Mouse (Mus musculus) neural tube, embryonic 10.5 days (tissue): Measurements from ENCODE around the gene Zfp213.
"Not testable (repeated sequence)": the region's sequence is repeated elsewhere in the genome, so short reads cannot be mapped to it uniquely, and the experiment has no call there.

Experiments used
- DNase-seq: peaks from one replicate; pipeline ENCODE4 v3.0.0-alpha.2; 2017; ENCODE audit warnings: low spot score; ENCODE audit errors: extremely low spot score

Zfp213 gene

DNA sequence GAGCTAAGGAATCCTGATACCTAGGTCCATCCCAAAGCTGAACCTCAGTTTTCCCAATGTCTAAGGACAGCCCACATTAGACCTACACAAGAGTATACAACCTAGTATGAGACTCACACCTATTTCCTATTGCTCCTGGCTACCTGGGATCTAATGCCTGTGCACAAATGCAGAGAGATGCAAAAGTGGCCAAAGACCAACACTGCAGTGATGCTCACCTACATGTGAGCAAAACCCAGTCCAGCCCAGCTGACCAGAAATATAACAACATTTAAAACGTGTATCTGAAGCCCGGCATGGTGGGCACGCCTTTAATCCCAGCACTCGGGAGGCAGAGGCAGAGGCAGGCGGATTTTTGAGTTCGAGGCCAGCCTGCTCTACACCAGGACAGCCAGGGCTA, 18.2 kb downstream of the Zfp213 start:
- no peak for DNase-seq

DNA sequence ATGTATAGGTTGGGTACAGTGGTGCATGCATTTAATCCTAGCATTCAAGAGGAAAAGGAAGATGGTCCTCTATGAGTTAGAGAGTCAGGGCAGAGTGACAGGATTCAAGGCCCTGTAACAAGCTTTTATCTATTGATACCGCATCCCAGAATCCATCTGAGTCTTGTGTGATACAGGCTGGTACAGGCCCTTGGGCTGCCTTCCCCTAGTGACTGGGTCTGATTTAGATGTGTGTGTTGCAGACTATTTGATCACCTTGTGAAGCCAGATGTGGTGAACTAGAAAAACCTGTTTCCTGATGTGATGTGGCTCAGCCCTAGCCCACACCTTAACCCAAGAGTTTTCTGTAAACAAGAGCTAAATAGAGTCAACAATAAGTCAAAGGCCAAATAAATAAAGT, 19.3 kb downstream of the Zfp213 start:
- no peak for DNase-seq

DNA sequence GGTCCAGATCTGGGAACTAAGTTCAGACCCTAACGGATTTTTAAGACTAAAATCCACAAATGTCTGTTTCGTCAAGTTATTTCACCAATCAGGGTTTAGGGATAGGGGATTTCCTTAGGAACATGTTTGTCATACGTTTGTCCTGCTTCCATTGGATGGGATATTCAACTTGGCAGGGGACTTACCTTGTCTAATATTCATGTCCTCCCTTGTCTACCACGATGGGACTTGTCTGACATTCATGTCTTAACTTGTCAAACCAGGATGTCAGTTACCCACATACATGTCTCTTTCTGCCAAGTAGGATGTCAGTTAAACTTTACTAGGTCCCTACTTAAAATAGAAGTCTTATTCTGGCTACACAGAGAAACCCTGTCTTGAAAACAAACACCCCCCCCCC, 20.1 kb downstream of the Zfp213 start:
- no peak for DNase-seq

DNA sequence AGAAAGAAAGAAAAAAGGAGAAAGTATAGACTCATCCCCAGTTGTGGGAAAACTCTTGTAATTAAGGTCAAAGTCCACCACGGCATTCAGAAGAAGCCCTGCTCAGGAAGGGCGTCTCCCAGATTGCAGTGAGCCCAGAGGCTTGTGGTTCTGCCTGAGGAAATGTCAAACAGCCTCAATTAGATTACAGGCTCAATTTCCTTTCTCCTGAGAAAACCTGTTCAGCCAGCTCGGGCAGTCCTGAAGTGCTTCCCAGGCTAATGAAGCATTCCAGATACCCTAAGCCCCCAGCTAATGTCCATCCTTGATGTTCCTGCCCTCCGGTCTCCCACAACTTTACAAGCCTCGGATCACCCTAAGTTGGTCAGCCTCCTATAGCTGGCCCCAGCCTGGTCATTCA, 20.7 kb downstream of the Zfp213 start:
- no peak for DNase-seq

DNA sequence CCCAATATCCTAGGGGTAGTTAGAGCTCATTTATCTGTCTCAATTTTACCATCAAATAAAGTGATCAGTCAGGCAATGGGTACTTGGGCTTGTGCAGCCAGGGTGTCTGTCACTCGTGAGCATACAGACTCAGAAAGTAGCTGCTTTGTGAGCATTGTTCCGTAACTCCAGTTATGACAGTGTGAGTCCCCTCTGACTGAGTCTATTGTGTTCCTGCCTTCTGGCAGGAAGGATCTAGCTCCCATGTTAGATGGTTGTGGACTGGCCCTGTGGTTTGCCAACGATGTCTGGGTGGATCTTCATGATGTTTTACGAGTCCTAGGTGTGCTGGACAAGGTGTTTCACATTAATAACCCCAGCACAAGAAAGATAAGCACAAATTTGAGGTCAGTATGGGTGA, 21.2 kb downstream of the Zfp213 start:
- no peak for DNase-seq

DNA sequence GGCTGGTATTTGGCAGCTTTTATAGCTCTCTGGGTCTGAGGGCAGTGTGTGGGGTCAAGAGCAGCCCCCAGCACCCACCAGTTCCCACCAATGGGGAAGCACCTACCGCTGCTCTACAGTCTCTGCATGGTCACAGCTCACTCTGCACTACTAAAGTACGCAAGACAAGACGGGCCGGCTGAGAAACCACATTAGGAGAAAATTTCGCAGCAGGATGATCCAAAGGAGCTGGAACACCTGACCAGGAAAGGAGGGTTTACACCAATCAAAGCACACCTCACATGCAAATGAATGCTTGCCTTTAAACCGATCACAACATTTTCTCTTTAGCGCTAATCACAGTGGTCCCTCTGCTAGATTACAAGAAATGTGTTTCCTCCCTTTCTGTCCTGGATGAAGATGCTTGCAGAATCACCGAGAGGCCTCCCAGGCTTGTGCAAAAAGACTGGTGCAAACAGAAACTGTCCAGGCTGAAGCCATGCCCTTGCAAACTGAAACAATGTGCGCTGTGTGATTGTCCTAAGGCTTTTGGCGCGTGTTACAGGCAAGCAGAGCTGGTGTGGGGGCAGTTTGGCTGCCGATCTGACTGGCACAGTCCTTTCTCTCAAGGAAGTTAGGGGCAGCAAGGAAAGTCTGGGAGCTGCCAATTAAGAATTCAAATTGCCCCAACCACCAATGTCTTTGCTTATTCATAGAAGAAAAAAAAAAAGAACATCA, 21.9 kb downstream of the Zfp213 start:
- DNase-seq = peak; percentile 24

DNA sequence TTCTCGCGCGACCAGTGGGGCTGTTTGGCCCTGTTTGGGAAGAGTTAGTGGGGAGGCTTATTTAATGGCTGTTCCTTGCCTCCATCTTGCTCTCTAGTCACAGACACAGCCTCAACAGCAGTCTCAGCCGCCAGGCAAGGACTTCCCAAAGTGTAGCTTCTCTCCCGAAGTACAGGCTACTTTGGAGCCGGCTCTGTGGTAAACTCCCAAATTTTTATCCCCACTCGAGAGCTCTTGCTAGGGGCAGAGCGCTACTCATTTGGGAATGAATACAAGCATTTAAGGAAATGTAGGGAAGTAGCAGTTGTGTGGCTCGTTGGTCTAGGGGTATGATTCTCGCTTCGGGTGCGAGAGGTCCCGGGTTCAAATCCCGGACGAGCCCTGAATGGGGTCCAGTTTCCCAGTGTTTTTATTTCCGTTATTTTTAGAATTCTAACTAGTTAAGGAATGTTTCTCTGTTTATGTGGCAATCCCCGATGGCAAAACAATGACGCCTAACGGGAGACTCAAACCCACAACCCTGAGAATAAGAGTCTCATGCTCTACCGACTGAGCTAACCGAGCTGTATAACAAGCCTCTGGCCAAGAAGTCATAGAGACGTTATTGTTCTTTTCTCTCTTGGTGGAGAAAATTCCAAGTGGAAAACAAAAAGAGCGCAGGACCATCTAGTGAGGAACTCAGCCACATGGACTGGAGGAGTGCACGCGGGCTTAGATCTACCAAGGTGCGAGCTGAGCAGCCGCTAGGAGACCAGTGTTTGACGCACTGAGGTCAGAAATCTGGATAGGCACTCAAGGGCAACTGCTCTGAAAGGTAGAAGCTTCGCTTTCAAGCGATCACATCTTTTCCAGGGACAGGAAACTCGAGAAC, 23.2 kb downstream of the Zfp213 start:
- peak; percentile 65 for DNase-seq

DNA sequence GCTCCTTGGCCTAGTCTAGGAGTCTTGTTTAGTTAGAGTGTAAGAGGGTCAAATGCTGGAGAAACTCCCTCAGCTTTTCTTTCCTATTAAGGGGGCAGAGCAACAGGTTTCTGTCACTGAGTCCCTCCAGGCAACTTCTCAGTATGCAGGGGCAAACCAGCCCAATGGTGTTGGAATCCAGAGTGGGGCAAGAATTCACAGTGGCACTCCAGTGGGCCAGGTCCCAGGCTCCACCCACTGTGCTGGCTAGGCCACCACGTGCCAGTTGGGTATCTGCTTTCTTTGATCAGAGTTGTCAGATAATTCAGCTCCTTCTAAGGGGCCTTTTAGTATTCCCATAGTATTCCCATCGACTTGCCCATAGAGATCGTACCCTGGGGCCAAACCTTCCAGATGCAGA, 23.9 kb downstream of the Zfp213 start:
- no peak for DNase-seq

DNA sequence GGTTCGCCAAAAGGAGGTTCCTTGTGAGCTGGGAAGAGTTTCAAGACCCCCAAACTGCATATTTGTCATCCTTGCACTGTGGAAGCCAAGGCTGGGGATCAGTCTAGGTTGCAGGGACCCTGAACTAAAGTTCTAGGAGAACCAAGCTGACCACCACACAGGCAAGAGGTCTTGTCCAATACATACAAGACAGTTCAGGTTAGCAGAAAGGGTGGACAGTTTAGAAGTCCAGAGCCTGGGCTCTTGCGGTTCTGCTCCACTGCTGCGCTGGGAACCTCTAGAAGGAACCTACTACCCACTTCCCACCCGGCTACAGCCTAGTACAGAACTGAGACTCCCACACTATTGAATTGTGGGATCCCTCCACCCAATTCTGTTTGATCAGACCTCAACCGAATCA, 24.4 kb downstream of the Zfp213 start:
- DNase-seq = no peak

DNA sequence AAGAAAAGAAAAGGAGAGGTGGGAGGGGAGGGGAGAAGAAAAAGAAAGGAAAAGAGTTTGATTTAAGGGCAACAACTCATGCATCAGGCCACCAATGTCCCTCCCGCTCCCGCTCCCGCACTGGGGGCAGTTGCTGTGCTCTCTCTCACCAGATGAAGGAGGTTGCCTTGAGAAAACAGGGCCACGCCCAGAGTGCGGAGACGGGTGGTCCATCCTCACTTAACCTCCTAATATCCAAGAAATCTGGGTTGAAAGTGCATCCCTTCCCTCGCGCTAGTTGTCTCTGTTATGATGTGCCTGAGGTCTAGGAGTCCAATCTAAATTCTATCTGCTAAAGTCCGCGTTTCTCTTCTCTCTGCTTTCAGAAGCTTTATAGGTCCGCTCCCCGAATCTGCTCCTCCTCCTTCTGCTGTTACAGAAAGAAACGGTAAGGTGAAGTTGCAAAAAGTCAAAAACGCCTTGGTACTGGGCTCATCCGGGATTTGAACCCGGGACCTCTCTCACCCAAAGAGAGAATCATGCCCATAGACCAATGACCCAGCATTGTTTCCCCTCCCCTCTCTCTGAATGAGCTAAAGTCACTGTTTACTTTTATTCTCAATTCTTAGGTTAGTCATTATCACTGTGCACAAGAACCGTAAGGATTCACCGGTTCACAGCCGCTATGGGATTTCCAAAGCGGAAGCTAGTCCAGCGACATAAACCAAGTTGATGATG, 25.6 kb downstream of the Zfp213 start:
- DNase-seq = peak; percentile 48

DNA sequence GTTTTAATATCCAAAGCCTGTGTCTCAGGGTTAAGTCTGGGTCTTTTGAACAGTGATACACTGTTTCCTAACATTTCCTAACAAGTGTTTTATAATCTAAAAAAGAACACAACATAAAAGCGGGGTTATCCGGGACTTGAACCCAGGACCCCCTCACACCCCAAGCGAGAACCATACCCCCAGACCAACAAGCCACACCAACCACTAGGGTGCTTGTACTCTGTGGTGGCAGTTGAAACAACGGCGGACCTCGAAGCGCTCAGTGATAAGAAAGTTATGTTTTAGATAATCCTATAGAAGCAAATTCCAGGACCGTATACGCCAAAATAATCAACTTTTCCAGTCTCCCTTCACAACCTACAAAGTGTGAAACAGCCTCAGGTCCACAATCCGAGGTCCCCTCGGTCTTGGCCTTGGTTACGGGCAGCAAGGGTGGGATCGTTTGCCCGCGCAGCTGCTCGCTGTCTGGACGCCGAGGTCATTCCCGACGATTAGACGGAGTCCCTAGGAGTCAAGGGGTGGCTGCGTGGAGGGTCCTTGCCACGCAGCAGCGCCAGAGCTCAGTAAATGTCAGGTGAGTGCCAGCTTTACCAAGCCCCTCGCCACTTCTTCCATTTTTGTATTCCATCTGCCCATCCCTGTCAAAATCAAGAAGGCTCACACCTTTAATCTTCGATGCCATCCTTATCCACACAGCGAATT, 26.3 kb downstream of the Zfp213 start:
- peak; percentile 47 for DNase-seq

DNA sequence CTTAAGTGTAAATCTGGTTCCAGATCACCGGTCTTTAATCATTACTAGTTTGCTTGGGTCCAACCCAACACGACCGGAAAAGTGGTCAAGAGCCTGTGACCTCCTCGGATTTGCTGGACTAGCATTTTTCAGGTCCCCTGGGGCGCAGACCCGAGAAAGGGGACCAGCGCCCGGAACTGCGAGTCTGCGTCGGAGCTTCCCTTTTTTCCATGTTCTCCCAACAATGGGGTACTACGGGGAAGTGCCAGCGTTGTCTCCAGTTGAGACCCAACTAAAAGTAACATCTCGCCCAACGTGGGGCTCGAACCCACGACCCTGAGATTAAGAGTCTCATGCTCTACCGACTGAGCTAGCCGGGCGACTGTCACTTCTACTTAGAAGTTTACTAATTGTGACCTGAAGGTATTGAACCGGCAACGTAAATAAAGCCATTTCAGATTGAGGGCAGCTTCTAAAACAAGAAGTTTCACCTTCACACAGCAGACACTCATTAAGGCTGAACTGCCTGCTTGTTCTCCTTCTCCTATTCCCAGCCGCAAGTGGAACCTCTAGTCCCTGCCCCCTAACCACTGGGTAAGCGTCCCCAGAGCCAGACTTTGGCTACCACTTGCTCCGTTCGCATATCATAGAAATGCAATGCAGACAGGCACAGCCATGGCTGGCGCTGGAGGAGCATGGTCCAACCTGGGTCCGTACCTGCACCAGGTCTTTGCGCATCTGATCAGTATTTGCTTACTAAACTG, 28.8 kb downstream of the Zfp213 start:
- DNase-seq = peak; percentile 61

DNA sequence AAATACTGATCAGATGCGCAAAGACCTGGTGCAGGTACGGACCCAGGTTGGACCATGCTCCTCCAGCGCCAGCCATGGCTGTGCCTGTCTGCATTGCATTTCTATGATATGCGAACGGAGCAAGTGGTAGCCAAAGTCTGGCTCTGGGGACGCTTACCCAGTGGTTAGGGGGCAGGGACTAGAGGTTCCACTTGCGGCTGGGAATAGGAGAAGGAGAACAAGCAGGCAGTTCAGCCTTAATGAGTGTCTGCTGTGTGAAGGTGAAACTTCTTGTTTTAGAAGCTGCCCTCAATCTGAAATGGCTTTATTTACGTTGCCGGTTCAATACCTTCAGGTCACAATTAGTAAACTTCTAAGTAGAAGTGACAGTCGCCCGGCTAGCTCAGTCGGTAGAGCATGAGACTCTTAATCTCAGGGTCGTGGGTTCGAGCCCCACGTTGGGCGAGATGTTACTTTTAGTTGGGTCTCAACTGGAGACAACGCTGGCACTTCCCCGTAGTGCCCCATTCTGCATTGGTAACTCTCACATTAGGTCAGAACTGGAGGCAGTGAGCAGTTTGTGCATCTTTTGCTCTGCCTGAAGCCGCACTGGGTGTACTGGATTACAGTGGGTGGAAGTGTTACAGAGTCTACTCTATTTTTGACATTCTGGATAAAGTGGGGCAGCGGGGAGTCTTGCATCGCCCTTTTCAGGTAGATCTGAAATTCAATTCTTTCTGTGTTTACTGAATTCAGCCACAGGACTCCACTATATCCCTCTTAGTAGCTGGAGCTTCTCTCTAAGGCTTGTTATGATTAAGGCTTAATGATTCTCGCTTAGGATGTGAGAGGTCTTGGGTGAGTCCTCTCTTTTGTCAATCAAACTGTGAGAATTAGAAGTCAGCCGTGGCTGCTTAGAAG, 30.2 kb downstream of the Zfp213 start:
- DNase-seq = not testable (repeated sequence)

DNA sequence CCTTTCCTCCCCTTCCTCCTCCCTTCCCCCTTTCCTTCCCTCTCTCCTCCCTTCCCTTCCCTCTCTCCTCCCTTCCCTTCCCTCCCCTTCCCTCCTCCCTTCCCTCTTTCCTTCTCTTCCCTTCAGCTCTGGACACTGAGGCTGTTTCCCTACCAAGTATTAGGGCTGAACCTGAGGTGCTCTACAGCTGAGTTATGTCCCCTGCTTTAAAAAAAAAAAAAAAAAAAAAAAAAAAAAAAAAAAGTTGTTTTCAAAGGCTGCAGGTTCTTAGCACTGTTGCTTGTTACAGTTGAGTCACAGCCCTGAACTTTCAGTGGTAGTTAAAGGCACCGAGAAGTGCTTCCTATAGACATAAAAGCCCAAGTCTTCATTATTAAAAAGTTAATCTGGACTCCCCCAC, 32.6 kb downstream of the Zfp213 start:
- DNase-seq = not testable (repeated sequence)

DNA sequence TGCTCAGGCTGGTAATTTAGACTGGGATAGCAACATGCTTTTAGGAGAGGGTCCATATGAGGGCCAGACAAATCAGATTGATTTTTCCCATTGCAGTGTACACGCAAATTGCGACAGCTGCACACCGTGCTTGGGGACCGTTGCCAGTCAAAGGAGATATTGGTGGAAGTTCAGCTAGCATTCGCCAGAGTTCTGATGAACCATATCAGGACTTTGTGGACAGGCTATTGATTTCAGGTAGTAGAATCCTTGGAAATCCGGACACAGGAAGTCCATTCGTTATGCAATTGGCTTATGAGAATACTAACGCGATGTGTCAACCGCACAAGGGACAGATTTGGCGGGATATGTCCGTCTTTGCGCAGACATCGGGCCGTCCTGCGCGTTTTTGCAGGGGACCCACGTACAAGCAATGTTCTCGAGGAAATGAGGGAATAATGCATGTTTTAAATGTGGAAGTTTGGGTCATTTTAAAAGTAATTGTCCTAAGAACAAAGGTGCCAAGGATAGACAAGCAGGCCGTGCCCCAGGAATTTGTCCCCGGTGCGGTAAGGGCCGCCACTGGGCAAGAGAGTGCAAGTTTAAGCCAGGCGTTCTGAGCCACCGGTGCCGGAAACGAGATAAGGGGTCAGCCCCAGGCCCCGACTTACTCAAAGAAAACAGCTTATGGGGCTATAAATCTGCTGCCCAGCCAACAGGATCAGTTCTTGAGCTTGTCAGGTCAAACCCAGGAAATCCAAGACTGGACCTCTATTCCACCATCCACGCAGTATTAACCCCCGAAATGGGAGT, 40.9 kb downstream of the Zfp213 start:
- DNase-seq = not testable (repeated sequence)

DNA sequence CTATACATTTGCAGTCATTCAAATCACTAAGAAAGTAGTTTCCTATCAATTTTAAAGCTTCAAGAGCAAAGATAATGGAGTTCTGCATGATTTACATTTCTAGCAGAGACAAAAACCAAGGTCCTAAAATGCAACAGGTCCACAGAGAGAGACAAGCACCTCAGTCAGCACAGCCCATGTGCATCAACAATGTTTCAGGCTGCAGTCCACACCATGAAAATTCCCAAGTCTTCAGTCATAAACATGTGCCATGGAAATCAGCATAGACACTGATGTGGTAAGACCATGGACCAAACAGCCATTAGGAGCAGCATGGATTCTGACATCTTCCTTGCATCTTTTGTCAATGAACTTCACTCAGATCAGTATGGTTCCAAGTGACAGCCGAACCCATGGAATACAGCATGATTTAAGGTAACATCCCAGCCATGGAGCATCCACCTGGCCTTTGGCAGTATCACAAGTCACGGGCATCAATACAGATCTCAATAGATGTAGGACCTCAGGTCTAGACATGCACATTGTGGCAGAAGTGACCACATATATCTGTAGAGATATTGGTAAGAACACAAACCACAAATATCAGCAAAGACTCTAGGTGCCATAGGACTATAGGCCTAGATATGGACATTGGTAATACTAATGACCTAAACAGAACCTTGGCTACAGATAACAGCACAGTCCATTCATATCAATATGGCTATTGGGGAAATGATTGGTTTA, 45.2 kb downstream of the Zfp213 start:
- no peak for DNase-seq
